Mouse (Mus musculus) thymus, adult 2 months (tissue): ENCODE results near the gene Stxbp1. TPM values are rescaled to one million over a fixed set of nuclear protein-coding genes. Genes with fewer than 3 reads are reported as not detected.

Experiments
- DNase-seq: peaks from one replicate; pipeline ENCODE4 v3.0.0; 2021
- H3K27ac ChIP-seq: fragments of 200-500 bp; 2 replicates; pipeline ENCODE4 v1.5.1; 2012; ENCODE audit warnings: low read length, control low read depth; ENCODE audit not compliant: control insufficient read depth, insufficient read depth
- H3K27me3 ChIP-seq: fragments of 200-500 bp; 2 replicates; pipeline ENCODE4 v1.6.1; 2012; ENCODE audit warnings: mild to moderate bottlenecking, low read length, moderate library complexity, mixed read lengths; ENCODE audit not compliant: control insufficient read depth, insufficient read depth
- H3K36me3 ChIP-seq: fragments of 200-500 bp; 2 replicates; pipeline ENCODE4 v1.6.1; 2012; ENCODE audit warnings: mild to moderate bottlenecking, low read length, moderate library complexity; ENCODE audit not compliant: control insufficient read depth, insufficient read depth
- H3K4me1 ChIP-seq: fragments of 200-500 bp; replicated peaks from 2 replicates; pipeline ENCODE4 v1.6.1; 2012; ENCODE audit warnings: low read length; ENCODE audit not compliant: control insufficient read depth, insufficient read depth
- H3K4me3 ChIP-seq: fragments of 200-500 bp; 2 replicates; pipeline ENCODE4 v1.5.1; 2012; ENCODE audit warnings: mild to moderate bottlenecking, low read length, control low read depth, moderate library complexity; ENCODE audit not compliant: control insufficient read depth, insufficient read depth
- CTCF ChIP-seq: fragments of 200-500 bp; IDR thresholded peaks from 2 replicates; pipeline ENCODE4 v1.5.1; 2012; ENCODE audit warnings: mild to moderate bottlenecking, control low read depth, low read length, moderate library complexity, borderline replicate concordance; ENCODE audit not compliant: control insufficient read depth, poor library complexity, insufficient read depth; ENCODE audit errors: extremely low read depth
- POLR2A ChIP-seq: fragments of 200-500 bp; IDR thresholded peaks from 2 replicates; pipeline ENCODE4 v1.6.1; 2012; ENCODE audit warnings: mild to moderate bottlenecking, low read length, control low read depth, moderate library complexity; ENCODE audit not compliant: control insufficient read depth, poor library complexity, insufficient read depth; ENCODE audit errors: extremely low read depth
- WGBS: fragments of 180-500 bp; shearing (Covaris S2); methylation state at CpG from one replicate; pipeline ENCODE4 v1.1.7; 2018; 5-methylcytosine and 5-hydroxymethylcytosine counted together
- polyA plus RNA-seq: library from polyadenylated mRNA; depleted of rRNA; stranded (reverse); fragments of >200 nt; gene quantifications from 2 replicates; pipeline ENCODE4 v1.2.3, GENCODE M21; 2012

Gene Stxbp1
- polyA plus RNA-seq, 1 experiment = 6.6 TPM

DNA sequence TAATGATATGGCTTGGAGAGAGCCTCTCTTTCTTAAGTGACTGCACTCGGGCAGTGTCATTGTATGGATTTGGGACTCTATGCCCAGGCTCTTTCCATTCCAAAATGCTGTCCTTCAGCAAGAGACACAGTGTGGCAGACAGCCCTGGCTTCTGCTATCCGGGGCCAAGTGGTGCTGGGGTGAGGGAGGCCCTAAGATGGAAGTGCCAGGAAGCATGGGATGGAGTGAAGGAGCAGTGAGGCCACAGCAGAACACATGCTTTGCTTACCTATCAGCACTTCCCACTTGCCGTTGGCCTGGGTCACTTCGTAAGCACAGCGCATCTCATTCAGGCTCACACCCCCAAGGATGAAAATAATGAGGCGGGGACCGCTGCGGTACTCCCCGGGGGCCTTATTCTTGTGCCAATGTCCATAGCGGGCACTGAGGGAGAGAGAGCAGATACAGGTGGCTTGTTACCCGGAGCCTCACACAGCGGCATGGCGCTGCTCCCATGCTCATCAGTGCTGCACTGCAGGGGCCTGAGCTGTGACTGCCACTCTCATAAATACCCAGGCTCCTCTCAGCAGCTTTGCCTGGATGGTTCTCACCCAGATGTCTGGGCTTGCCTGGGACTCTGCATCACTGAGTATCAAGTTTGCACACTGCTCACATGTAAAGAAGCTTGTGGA is 51.2 kb downstream of the Stxbp1 start:
- WGBS = 97% methylated on average over 13 of the region's 13 CpGs
- H3K27ac ChIP-seq = no peak overlapping the region
- no peaks in the 10 kb centered on the region for H3K4me1 ChIP-seq
- H3K27me3 ChIP-seq = no peaks in the 10 kb centered on the region
- H3K4me3 ChIP-seq = no peak overlapping the region
- TF ChIP-seq POLR2A (no peak), CTCF (no peak)
- DNase-seq = no peak
- H3K36me3 ChIP-seq = no peaks in the 10 kb centered on the region

DNA sequence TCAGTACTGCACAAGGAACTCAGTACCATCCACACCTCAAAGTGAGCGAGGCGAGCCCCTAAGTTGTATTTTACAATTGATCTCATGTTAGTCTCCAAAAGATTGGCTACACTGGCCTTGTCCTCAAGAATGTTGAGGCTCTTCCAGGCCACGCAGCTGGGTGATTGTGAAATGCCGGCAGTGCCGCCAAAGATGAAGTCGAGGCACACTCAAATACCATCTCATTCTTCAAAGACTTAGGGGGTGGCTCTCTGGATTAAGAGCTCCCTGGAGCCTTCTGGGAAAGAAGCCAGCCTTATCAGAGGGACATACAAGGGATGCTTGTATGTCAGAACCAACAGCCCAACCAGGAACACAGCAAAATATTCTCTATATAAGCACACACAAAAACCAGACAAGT is 55.7 kb downstream of the Stxbp1 start:
- Histone ChIP-seq H3K27me3 (no peaks in the 10 kb centered on the region), H3K4me3 (no peak overlapping the region), H3K4me1 (peaks cover 3% of the 10 kb centered on the region), H3K27ac (no peak overlapping the region), H3K36me3 (no peaks in the 10 kb centered on the region)
- WGBS = 90% methylated on average over 6 of the region's 6 CpGs
- TF ChIP-seq CTCF (no peak), POLR2A (no peak)
- DNase-seq = no peak

DNA sequence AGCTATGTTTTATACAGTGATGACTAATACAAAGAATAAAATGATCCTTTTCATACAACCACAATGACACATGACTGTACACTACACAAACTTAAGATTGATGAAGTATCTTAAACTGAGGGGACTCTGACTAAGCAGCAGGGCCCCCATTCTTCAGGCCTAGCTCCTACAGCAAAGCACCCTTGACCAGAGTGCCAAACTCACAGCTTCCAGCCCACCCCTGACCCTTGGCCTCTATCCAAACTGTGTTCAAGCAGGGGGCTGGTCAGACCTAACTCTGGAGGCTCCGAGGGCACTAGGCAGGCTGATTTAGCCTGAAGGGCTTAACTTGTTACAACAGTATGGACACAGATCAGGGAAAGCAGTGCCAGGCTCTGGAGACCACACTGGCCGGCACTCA is 58.5 kb downstream of the Stxbp1 start:
- Histone ChIP-seq H3K4me1 (peaks cover 7% of the 10 kb centered on the region), H3K4me3 (no peak overlapping the region), H3K27ac (no peak overlapping the region), H3K27me3 (no peaks in the 10 kb centered on the region), H3K36me3 (no peaks in the 10 kb centered on the region)
- DNase-seq = no peak
- TF ChIP-seq POLR2A (no peak), CTCF (no peak)
- 96% methylated on average over 2 of the region's 2 CpGs for WGBS

DNA sequence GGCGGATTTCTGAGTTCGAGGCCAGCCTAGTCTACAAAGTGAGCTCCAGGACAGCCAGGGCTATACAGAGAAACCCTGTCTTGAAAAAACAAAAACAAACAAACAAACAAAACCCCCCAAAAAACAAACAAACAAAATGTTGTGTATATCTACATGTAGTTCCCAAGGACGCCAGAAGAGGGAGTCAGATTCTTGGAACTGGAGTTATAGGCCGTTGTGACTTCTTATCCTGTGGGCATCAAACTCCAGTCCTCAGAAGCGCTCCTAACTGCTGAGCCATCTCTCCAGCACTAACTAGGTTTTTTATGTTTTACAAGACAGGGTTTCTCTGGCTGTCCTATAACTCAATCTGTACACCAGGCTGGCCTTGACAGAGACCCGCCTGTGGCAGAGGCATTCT is 59.9 kb downstream of the Stxbp1 start:
- no peaks in the 10 kb centered on the region for H3K36me3 ChIP-seq
- H3K27ac ChIP-seq = no peak overlapping the region
- no peak for TF ChIP-seq CTCF
- no peak for TF ChIP-seq POLR2A
- H3K4me3 ChIP-seq = no peak overlapping the region
- 67% methylated on average over 6 of the region's 6 CpGs for WGBS
- DNase-seq = no peak
- H3K4me1 ChIP-seq = peaks cover 16% of the 10 kb centered on the region
- H3K27me3 ChIP-seq = no peaks in the 10 kb centered on the region

DNA sequence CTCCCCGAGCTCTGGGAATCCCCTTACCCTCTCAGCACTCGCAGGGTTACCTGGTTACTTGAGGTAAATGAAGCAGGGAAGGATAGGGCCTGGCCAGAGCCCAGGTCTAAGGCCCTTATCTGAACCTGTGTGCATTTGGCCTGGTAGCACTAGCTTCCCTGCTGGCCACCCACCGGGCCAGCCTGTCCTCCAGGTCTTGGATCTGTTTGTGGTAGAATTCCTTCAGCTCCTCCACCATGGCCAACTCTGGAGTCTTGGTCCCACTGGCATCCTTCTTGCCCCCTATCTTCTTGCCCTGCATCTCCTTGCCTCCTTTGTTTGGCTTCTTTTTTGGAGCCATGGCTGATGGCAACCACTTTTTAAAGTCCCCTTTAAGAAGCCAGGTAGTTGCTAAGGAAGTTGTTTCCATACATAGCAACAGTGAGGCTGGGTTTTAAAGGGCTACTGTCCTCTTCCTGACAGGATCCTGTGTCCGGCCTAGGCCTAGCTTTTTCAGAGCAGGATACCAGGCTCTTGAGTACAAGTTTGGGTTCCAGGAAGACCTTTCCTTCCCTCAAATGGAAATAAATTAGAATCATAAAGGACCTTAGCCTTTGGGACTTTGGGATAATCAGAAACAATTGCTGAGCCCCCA is 62.9 kb downstream of the Stxbp1 start, which contains the start of gene Cfap157:
Gene Cfap157 (minus strand): TSS at position 381 of the 634 bp plus-strand sequence.
- no peaks in the 10 kb centered on the region for H3K36me3 ChIP-seq
- H3K4me1 ChIP-seq = peaks cover 37% of the 10 kb centered on the region
- no peak within 1 kb of the TSS; the same call in 1 of the 2 replicates for H3K27ac ChIP-seq
- H3K27me3 ChIP-seq = no peaks in the 10 kb centered on the region
- TF ChIP-seq CTCF (no peak), POLR2A (no peak)
- H3K4me3 ChIP-seq = no peak within 1 kb of the TSS
- no peak for DNase-seq
- 83% methylated on average over 4 of the region's 4 CpGs for WGBS

DNA sequence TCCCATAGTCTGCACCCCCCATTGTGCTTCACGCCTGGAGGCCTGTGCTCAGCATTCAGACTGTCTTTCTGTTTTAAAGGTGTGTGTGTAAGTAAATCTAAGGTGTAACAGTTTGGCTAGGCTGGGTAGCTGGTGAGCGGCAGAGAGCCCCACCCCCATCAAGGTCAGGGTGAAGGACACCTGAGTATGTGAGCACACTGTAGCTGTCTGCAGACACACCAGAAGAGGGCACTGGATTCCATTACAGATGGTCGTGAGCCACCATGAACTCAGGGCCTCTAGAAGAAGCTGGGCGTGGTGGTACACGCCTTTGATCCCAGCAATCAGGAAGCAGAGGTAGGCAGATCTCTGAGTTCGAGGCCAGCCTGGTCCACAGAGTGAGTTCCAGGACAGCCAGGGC is 65.3 kb downstream of the Stxbp1 start:
- WGBS = 81% methylated on average over 6 of the region's 6 CpGs
- H3K4me3 ChIP-seq = no peak overlapping the region
- peaks cover 57% of the 10 kb centered on the region for H3K4me1 ChIP-seq
- no peak for DNase-seq
- no peak for TF ChIP-seq POLR2A
- no peak for TF ChIP-seq CTCF
- no peaks in the 10 kb centered on the region for H3K27me3 ChIP-seq
- no peak overlapping the region for H3K27ac ChIP-seq
- H3K36me3 ChIP-seq = no peaks in the 10 kb centered on the region
